Mouse (Mus musculus): ENCODE measurements around the gene Rtf2. TPM values are rescaled to one million over a fixed set of nuclear protein-coding genes. Genes with fewer than 3 reads are reported as not detected.

The Rtf2 gene
- 162 TPM for polyA plus RNA-seq (2017; shearing (Covaris generic))

GRCm38 (mm10) chr2:172439843-172440639, at the start of gene Rtf2:
Gene Rtf2, plus strand, starts transcription at chr2:172440556.

GRCm38 (mm10) chr2:172393391-172394051, 46.8 kb upstream of the Rtf2 start, which contains the start of gene Cass4:
Gene Cass4, plus strand, starts transcription at chr2:172393794.

GRCm38 (mm10) chr2:172458496-172458895, 18.1 kb downstream of the Rtf2 start, which contains the start of gene Gcnt7:
Gene Gcnt7, minus strand, starts transcription at chr2:172458596.

GRCm38 (mm10) chr2:172472318-172472717, 32.0 kb downstream of the Rtf2 start, which contains the start of gene Fam209:
Gene Fam209, plus strand, starts transcription at chr2:172472520.

Other genes with a start within 250 kb of the Rtf2 start
- not detected for gene Mc3r, start 192.1 kb upstream of the Rtf2 start, polyA plus RNA-seq (2017; shearing (Covaris generic))
- gene Fam210b, start 95.0 kb upstream of the Rtf2 start, polyA plus RNA-seq (2017; shearing (Covaris generic)) = 24.9 TPM
- gene Aurka, start 70.0 kb upstream of the Rtf2 start, polyA plus RNA-seq (2017; shearing (Covaris generic)) = 6.9 TPM
- 39.1 TPM for gene Cstf1, start 69.9 kb upstream of the Rtf2 start, polyA plus RNA-seq (2017; shearing (Covaris generic))
- gene Cass4, start 46.8 kb upstream of the Rtf2 start, polyA plus RNA-seq (2017; shearing (Covaris generic)) = 10.3 TPM
- gene Gcnt7, start 18.0 kb downstream of the Rtf2 start, polyA plus RNA-seq (2017; shearing (Covaris generic)) = 7.0 TPM
- gene Fam209, start 32.0 kb downstream of the Rtf2 start, polyA plus RNA-seq (2017; shearing (Covaris generic)) = 0.57 TPM
- gene Tfap2c, start 109.0 kb downstream of the Rtf2 start, polyA plus RNA-seq (2017; shearing (Covaris generic)) = not detected